Mouse (Mus musculus): Measurements from ENCODE around the gene Ifi213.

GRCm38 (mm10) chr1:173579921-173580585, 19.0 kb downstream of the Ifi213 start:
- TF ChIP-seq POLR2A (IDR thresholded peaks at IDR 0.05; ENCODE audit: borderline replicate concordance, extremely low read depth, insufficient read depth, insufficient read length, poor library complexity, severe bottlenecking), result no peak
- no peak for TF ChIP-seq CTCF (IDR thresholded peaks at IDR 0.05; ENCODE audit: borderline replicate concordance, extremely low read depth, insufficient read depth, insufficient read length)

Measured in brain, embryonic 14.5 days (tissue).